In genomic region chr4:75278197-75279175, GRCm38 (mm10) we compare ENCODE assay signal across 8 mouse cellular contexts. TPM values are rescaled to one million over a fixed set of nuclear protein-coding genes. Genes with fewer than 3 reads are reported as not detected.
DNase-seq lines count a peak whose midpoint lies in the region; ATAC-seq lines count a peak whose summit lies in the region.

Gene Dmac1 (minus strand): TSS chr4:75278305.

- no peaks in the 10 kb centered on the region for H3K27me3 ChIP-seq in hindbrain, embryonic 15.5 days

- peak within 1 kb of the TSS; percentile 86 for H3K9ac ChIP-seq in hindbrain, embryonic 15.5 days

- peak; percentile 90 for DNase-seq in T-cell, adult 2 months (ENCODE audit: low spot score)
- peak; percentile 94 to 98 for DNase-seq in cerebellum, postnatal 36 days
- peak; percentile 95 to 97 for DNase-seq in frontal cortex, postnatal 36 days (ENCODE audit: low spot score in 2 of 2)
- peak; percentile 89 for DNase-seq in left cerebral cortex, adult 11 months (ENCODE audit: low spot score)
- peak; percentile 93 to 95 for DNase-seq in lung, postnatal 4 days
- peak; percentile 81 for DNase-seq in retina, postnatal 7 days (ENCODE audit: low read depth, low spot score)
- DNase-seq in urinary bladder, adult 2 months (ENCODE audit: low spot score) = peak; percentile 82

- H3K4me1 ChIP-seq in hindbrain, embryonic 15.5 days (replicated peaks) = peaks cover 6% of the 10 kb centered on the region; the same call in 1 of the 2 replicates

- peaks cover 18% of the 10 kb centered on the region for H3K36me3 ChIP-seq in hindbrain, embryonic 15.5 days

- ATAC-seq in hindbrain, embryonic 15.5 days (ENCODE audit: low FRiP score, low read depth) = peak; percentile 96

- no peaks in the 10 kb centered on the region for H3K9me3 ChIP-seq in hindbrain, embryonic 15.5 days

- H3K4me2 ChIP-seq in hindbrain, embryonic 15.5 days = peak within 1 kb of the TSS; percentile 57

- WGBS in hindbrain, embryonic 15.5 days = 19% methylated on average over 23 of the region's 23 CpGs

- H3K4me3 ChIP-seq in hindbrain, embryonic 15.5 days = peak within 1 kb of the TSS; percentile 86

- peak within 1 kb of the TSS; percentile 75 for H3K27ac ChIP-seq in hindbrain, embryonic 15.5 days (replicated peaks)

RNA-seq across cellular contexts. Expression of gene Dmac1, which starts in this region (rescaled TPM):
- polyA plus RNA-seq in hindbrain, embryonic 15.5 days (2015; fragmentation: Nextera tagmentation; extraction: Ambion mirVana) = 86.3 and 94.8 TPM in 2 replicates
- polyA plus RNA-seq in urinary bladder, adult 2 months (2012; rRNA removed) = 42.0 and 52.1 TPM in 2 replicates

Comparison
In these comparisons a context has a peak if more than half of its experiments do, and no peak if none do; other contexts are left out.
1. Peak in every context shown above with its lines: DNase-seq, ATAC-seq, H3K4me3 ChIP-seq and H3K27ac ChIP-seq.